Mouse (Mus musculus) neural tube, embryonic 11.5 days (tissue): ENCODE measurements around the gene Dscam. TPM values are rescaled to one million over a fixed set of nuclear protein-coding genes. Genes with fewer than 3 reads are reported as not detected.

Experiments
- ATAC-seq: fragments of 200-750 bp; cut with Nextera tagmentation; 2 replicates; pipeline ENCODE4 v1.8.0; 2017; ENCODE audit warnings: moderate number of reproducible peaks, mild to moderate bottlenecking, moderate TSS enrichment, moderate library complexity; ENCODE audit not compliant: insufficient read depth, low FRiP score, low TSS enrichment
- DNase-seq: peaks from one replicate; pipeline ENCODE4 v3.0.0-alpha.2; 2015; ENCODE audit warnings: low spot score
- H3K27ac ChIP-seq: fragments of 300-500 bp; sonication (generic); 2 replicates; pipeline ENCODE4 v1.5.1; 2014; ENCODE audit warnings: low read depth, mild to moderate bottlenecking, low read length
- H3K27me3 ChIP-seq: fragments of 300-500 bp; sonication (generic); 2 replicates; pipeline ENCODE4 v1.6.1; 2014; ENCODE audit warnings: mild to moderate bottlenecking, low read length, mixed read lengths; ENCODE audit not compliant: control insufficient read depth, insufficient read depth
- H3K36me3 ChIP-seq: fragments of 300-500 bp; sonication (generic); 2 replicates; pipeline ENCODE4 v1.6.1; 2014; ENCODE audit warnings: mild to moderate bottlenecking, low read length, moderate library complexity, mixed read lengths; ENCODE audit not compliant: control insufficient read depth, insufficient read depth
- H3K4me1 ChIP-seq: fragments of 300-500 bp; sonication (generic); 2 replicates; pipeline ENCODE4 v1.6.1; 2014; ENCODE audit warnings: low read length, mixed read lengths; ENCODE audit not compliant: control insufficient read depth, insufficient read depth
- H3K4me2 ChIP-seq: fragments of 300-500 bp; sonication (generic); 2 replicates; pipeline ENCODE4 v1.6.1; 2014; ENCODE audit warnings: low read depth, mild to moderate bottlenecking, moderate library complexity
- H3K4me3 ChIP-seq: fragments of 300-500 bp; sonication (generic); 2 replicates; pipeline ENCODE4 v1.5.1; 2014; ENCODE audit warnings: low read depth, low read length
- H3K9ac ChIP-seq: fragments of 300-500 bp; sonication (generic); 2 replicates; pipeline ENCODE4 v1.6.1; 2014; ENCODE audit warnings: mild to moderate bottlenecking, low read length
- H3K9me3 ChIP-seq: fragments of 300-500 bp; sonication (generic); 2 replicates; pipeline ENCODE4 v1.6.1; 2016; ENCODE audit warnings: low read length; ENCODE audit not compliant: control insufficient read depth
- WGBS: fragments of 180-500 bp; shearing (Covaris S2); extraction: QIAGEN DNeasy Blood & Tissue Kit; methylation state at CpG from one replicate; pipeline ENCODE4 v1.1.7; 2014; 5-methylcytosine and 5-hydroxymethylcytosine counted together
- polyA plus RNA-seq: library from polyadenylated mRNA; unstranded; fragments of >200 nt; fragmentation: Nextera tagmentation; extraction: Ambion mirVana; gene quantifications from 2 replicates; pipeline ENCODE4 v1.2.1, GENCODE M21; 2014

Dscam gene
- polyA plus RNA-seq, 1 experiment from 2014 or later, result 1.4 TPM

- ATAC-seq (no peak), DNase-seq (no peak)
- WGBS, result 97% methylated on average over 1 of the region's 1 CpGs
- no peak overlapping the region for H3K4me3 ChIP-seq
- no peak overlapping the region for H3K9ac ChIP-seq
- no peaks in the 10 kb centered on the region for H3K9me3 ChIP-seq
- no peak overlapping the region for H3K4me2 ChIP-seq
- H3K27ac ChIP-seq, result no peak overlapping the region
- no peaks in the 10 kb centered on the region for H3K27me3 ChIP-seq
- no peaks in the 10 kb centered on the region for H3K4me1 ChIP-seq
- H3K36me3 ChIP-seq, result no peaks in the 10 kb centered on the region
Observed at GRCm38 (mm10) chr16:96801650-96802237, 368.8 kb downstream of the Dscam start.

GRCm38 (mm10) chr16:96795431-96795830 is 375.1 kb downstream of the Dscam start:
- WGBS, result 55% methylated on average over 2 of the region's 2 CpGs
- no peaks in the 10 kb centered on the region for H3K9me3 ChIP-seq
- no peak overlapping the region for H3K9ac ChIP-seq
- no peak overlapping the region for H3K4me2 ChIP-seq
- H3K4me1 ChIP-seq, result no peaks in the 10 kb centered on the region
- H3K4me3 ChIP-seq, result no peak overlapping the region
- no peak for ATAC-seq
- no peaks in the 10 kb centered on the region for H3K27me3 ChIP-seq
- no peaks in the 10 kb centered on the region for H3K36me3 ChIP-seq
- peak; percentile 36 for DNase-seq
- no peak overlapping the region for H3K27ac ChIP-seq

- DNase-seq (peak; percentile 14), ATAC-seq (no peak)
- H3K4me1 ChIP-seq, result no peaks in the 10 kb centered on the region
- H3K9me3 ChIP-seq, result no peaks in the 10 kb centered on the region
- H3K36me3 ChIP-seq, result no peaks in the 10 kb centered on the region
- H3K27ac ChIP-seq, result no peak overlapping the region
- H3K27me3 ChIP-seq, result no peaks in the 10 kb centered on the region
- no peak overlapping the region for H3K4me3 ChIP-seq
- H3K4me2 ChIP-seq, result no peak overlapping the region
- no peak overlapping the region for H3K9ac ChIP-seq
- 61% methylated on average over 2 of the region's 2 CpGs for WGBS
Observed at GRCm38 (mm10) chr16:96791307-96791706, 379.2 kb downstream of the Dscam start.

GRCm38 (mm10) chr16:96788286-96788685 is 382.3 kb downstream of the Dscam start:
- Histone ChIP-seq H3K27ac (no peak overlapping the region), H3K27me3 (no peaks in the 10 kb centered on the region), H3K36me3 (no peaks in the 10 kb centered on the region), H3K4me2 (no peak overlapping the region), H3K4me3 (no peak overlapping the region), H3K9ac (no peak overlapping the region), H3K4me1 (no peaks in the 10 kb centered on the region), H3K9me3 (no peaks in the 10 kb centered on the region)
- WGBS, result 61% methylated on average over 5 of the region's 5 CpGs
- ATAC-seq, result no peak
- no peak for DNase-seq

GRCm38 (mm10) chr16:96779021-96779420 is 391.5 kb downstream of the Dscam start:
- 56% methylated on average over 5 of the region's 5 CpGs for WGBS
- H3K4me1 ChIP-seq, result no peaks in the 10 kb centered on the region
- no peak overlapping the region for H3K4me3 ChIP-seq
- no peak for ATAC-seq
- no peak overlapping the region for H3K27ac ChIP-seq
- H3K9ac ChIP-seq, result no peak overlapping the region
- H3K4me2 ChIP-seq, result no peak overlapping the region
- H3K9me3 ChIP-seq, result no peaks in the 10 kb centered on the region
- no peaks in the 10 kb centered on the region for H3K36me3 ChIP-seq
- H3K27me3 ChIP-seq, result no peaks in the 10 kb centered on the region
- DNase-seq, result no peak

- H3K4me3 ChIP-seq, result no peak overlapping the region
- ATAC-seq, result no peak
- H3K4me2 ChIP-seq, result no peak overlapping the region
- no peaks in the 10 kb centered on the region for H3K9me3 ChIP-seq
- no peak for DNase-seq
- H3K27ac ChIP-seq, result no peak overlapping the region
- H3K27me3 ChIP-seq, result no peaks in the 10 kb centered on the region
- H3K4me1 ChIP-seq, result no peaks in the 10 kb centered on the region
- no peak overlapping the region for H3K9ac ChIP-seq
- 86% methylated on average over 1 of the region's 1 CpGs for WGBS
- no peaks in the 10 kb centered on the region for H3K36me3 ChIP-seq
Observed at GRCm38 (mm10) chr16:96774245-96774644, 396.3 kb downstream of the Dscam start.

GRCm38 (mm10) chr16:96767985-96768384 is 402.6 kb downstream of the Dscam start:
- Histone ChIP-seq H3K4me3 (no peak overlapping the region), H3K27me3 (no peaks in the 10 kb centered on the region), H3K9ac (no peak overlapping the region), H3K4me2 (no peak overlapping the region), H3K27ac (no peak overlapping the region), H3K36me3 (no peaks in the 10 kb centered on the region), H3K4me1 (no peaks in the 10 kb centered on the region), H3K9me3 (no peaks in the 10 kb centered on the region)
- DNase-seq (no peak), ATAC-seq (no peak)
- 67% methylated on average over 3 of the region's 3 CpGs for WGBS

- H3K36me3 ChIP-seq, result no peaks in the 10 kb centered on the region
- WGBS, result 47% methylated on average over 4 of the region's 4 CpGs
- peak overlapping the region; percentile 24; the same call in 1 of the 2 replicates for H3K9ac ChIP-seq
- H3K4me1 ChIP-seq, result no peaks in the 10 kb centered on the region
- no peaks in the 10 kb centered on the region for H3K27me3 ChIP-seq
- H3K9me3 ChIP-seq, result no peaks in the 10 kb centered on the region
- no peak overlapping the region for H3K4me3 ChIP-seq
- no peak overlapping the region for H3K4me2 ChIP-seq
- DNase-seq (no peak), ATAC-seq (no peak)
- H3K27ac ChIP-seq, result no peak overlapping the region
Observed at GRCm38 (mm10) chr16:96767508-96767907, 403.0 kb downstream of the Dscam start.

GRCm38 (mm10) chr16:96761225-96761624 is 409.3 kb downstream of the Dscam start:
- no peak overlapping the region for H3K9ac ChIP-seq
- no peak overlapping the region for H3K27ac ChIP-seq
- H3K4me3 ChIP-seq, result no peak overlapping the region
- no peaks in the 10 kb centered on the region for H3K36me3 ChIP-seq
- no peak overlapping the region for H3K4me2 ChIP-seq
- WGBS, result 42% methylated on average over 12 of the region's 12 CpGs
- no peaks in the 10 kb centered on the region for H3K27me3 ChIP-seq
- ATAC-seq (no peak), DNase-seq (no peak)
- H3K9me3 ChIP-seq, result no peaks in the 10 kb centered on the region
- peaks cover 4% of the 10 kb centered on the region; the same call in 1 of the 2 replicates for H3K4me1 ChIP-seq
